Mouse (Mus musculus) adrenal gland, adult (tissue): ENCODE measurements at regions not wholly inside any gene's neighbourhood (a gene's known extent, or its start where the extent isn't known, plus 50 kb on each side); places are given as distances from the start of the nearest gene placed in this dataset.
"Not testable (repeated sequence)": the region's sequence is repeated elsewhere in the genome, so short reads cannot be mapped to it uniquely, and the experiment has no call there.

Source experiments
- DNase-seq, 2 experiments: peaks; one replicate each; pipeline ENCODE4 v3.0.0; 2022 to 2023; ENCODE audit warnings: low spot score in 1 of 2; ENCODE audit not compliant: inconsistent age in 2 of 2

DNA sequence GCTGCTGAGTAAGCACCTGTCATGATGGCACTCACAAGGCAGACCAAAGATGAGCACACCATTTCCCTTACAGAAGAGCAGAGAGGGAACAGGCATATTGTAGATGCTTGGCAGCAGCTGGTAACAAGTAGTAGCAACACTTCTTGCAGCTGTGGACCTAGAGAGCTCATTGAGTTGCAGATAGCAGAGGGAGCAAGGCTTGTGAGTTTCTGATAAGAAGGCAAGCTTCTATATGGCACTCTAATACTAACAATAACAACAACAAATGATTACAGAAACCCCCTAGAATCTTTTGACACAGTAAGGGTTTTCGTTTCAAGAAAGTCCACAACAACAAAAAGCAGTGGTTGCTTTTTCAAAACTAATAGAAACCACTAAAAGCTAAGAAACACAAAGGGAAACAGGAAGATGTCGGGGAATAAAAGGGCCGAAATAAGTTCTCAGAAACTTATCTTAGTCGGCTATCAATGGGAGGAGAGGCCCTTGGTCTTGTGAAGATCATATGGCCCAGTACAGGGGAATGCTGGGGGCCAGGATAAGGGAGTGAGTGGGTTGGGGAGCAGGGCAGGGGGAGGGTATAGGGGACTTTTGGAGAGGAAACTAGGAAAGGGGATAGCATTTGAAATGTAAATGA lies 248.5 kb upstream of the Tusc1 start:
- no peak for DNase-seq

DNA sequence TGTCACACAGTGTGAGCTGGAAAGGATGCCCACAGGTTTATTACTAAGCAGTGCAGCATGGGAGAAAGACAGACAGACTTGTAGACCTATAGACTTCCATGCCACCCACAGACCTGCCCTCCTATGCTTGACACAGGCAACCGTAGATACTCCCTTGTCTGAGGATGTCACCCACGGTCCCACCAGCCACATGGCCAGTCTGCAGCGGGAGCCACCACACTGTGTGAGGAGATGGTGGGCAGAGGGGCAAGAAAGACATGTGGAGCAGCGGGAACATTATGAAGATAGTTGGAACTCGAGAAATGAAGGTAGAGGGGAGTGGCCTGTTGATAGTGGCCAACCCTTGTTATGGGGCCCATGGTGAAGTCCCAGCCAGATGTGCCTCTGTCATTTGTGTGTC lies 244.0 kb upstream of the Tusc1 start:
- DNase-seq: no peak

DNA sequence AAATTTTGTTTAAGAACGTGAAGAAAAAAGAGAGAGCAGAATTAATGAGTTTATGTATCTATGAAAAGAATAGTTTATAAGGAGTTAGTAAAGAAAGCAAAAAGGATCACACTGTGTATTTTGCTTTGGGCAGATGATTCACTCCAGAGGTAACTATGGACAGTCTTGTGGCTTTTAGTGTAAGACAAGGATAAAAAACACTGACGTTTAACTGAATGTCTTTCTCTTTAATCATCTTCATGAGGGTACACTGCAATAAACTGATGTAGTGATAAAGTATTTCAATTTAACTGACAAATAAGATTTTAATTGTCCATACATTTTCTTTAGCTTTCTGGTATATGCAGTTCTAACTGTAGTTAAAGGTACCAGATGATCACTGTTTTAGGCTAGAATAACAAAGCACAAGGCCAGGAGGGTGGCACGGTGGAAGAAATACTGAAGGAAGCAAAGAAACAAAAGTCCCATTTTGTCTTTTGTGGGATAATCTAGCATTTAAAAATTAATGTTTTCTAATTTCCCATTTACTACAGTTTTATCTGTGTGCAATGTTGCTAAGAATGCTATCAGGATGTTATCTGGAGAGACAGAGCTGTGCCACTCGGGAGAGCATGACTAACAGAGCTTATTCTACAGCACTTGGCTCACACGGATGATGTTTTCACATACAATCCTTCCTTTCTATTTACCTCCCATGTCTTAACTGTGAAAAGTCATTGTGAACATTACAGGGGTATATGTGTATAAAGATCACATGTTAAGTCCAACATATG lies 232.4 kb upstream of the Tusc1 start:
- no peak for DNase-seq

DNA sequence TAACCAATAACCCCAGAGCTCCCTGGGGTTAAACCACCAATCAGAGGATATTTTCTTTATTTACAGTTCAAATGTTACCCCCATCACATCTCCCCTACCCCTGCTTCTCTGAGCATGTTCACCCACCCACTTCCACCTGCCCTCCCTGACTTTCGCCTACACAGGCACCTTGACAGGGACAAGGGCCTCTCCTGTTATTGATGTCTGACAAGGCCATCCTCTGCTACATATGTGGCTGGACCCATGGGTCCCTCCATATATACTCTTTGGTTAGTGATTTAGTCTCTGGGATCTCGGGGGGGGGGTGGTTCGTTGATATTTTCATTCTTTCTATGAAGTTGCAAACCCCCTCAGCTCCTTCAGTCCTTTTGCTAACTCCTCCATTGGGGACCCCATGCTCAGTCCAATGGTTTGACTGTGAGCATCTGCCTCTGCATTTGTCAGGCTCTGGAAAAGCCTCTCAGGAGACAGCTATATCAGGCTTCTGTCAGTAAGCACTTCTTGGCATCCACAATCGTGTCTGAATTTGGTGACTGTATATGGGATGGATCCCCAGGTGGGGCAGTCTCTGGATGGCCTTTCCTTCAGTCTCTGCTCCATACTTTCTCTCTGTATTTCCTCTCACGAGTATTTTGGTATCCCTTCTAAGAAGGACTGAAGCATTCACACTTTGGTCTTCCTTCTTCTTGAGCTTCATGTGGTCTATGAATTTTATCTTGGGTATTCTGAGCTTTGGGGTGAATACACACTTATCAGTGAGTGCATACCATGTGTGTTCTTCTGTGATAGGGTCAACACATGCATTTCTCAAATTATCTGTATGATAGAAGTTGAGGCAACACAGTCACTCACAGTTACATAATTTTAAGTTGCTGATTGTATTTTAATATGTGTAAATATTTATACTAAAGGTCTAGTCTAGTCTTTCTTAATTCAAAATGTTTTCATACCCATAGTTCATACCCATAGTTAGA lies 220.8 kb upstream of the Tusc1 start:
- peak in 1 of 2 experiments; percentile 13 for DNase-seq

DNA sequence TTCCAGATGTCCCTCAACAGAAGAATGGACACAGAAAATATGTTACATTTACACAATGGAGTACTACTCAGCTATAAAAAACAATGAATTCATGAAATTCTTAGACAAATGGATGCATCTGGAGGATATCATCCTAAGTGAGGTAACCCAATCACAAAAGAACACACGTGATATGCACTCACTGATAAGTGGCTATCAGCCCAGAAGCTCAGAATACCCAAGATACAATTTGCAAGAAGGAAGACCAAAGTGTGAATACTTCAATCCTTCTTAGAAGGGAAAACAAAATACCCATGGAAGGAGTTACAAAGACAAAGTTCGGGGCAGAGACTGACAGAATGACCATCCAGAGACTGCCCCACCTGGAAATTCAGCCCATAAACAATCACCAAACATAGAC lies 219.9 kb upstream of the Tusc1 start:
- not testable (repeated sequence) for DNase-seq

DNA sequence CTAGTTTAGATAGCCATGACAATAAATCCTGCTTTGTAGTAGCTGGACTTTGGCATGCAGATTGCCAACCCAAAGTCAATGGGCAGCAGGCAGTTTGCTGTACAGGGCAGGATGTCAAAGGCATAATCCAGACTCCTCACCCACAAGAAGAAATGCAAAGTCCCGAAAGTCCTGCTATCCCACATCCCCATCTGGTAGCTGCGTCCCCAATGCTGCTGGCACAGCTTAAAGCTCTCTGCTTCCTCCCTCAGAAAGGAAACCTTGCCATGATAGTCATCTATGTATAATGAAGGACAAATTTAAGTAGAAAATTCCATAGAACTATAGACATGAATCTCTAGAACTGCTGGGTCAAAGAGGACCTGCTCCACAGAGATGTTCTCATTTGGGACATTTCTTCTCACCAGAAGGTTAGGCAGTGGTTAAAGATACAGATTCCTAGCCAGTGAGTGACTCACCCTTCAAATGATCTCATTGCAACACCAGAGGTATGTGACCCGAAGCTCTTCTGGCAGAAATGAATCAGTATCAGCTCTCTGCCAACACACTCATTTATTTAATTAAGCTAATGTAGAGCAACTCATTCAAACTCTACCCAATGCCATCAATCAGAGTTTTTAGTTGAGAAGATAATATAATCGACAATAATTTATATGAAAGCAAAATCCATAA lies 217.3 kb upstream of the Tusc1 start:
- peak; percentile 27 to 79 for DNase-seq

DNA sequence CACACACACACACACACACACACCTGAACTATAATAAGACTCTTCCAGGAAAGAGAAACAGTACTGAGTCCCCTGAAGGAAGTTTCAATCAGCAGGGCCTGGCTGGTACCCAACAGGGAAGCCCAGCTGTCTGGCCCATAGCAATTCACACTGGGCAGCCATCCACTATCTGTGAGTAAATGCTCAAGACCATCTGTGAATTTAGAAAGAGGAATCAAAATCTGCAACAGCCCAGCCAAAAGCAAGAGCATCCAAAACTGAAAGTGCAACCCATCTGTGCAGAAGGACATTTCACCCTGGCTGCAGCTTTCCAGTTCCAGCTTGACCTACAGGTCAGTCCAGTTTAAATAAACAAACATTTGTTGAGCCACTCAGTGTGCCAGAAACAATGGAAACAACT lies 215.8 kb upstream of the Tusc1 start:
- DNase-seq: peak in 1 of 2 experiments; percentile 48

DNA sequence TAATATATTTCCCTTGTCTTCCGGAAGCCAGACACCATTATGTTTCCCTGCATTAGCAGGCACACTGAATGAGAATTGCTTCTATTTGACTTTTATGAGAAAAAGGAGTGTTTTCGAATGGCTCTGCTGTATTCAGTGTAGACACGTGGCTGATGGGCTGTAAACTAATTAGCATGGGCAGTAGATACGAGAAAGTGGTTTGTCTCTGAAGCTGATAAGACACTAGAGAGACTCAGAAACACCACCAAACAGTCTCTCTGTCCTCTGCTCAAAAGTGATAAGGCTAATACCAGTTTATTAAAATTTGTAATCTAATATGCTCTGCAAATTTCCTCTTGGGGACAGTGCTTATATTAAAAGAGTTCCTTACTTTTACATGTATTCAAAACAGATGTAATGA lies 205.3 kb upstream of the Tusc1 start:
- no peak for DNase-seq

DNA sequence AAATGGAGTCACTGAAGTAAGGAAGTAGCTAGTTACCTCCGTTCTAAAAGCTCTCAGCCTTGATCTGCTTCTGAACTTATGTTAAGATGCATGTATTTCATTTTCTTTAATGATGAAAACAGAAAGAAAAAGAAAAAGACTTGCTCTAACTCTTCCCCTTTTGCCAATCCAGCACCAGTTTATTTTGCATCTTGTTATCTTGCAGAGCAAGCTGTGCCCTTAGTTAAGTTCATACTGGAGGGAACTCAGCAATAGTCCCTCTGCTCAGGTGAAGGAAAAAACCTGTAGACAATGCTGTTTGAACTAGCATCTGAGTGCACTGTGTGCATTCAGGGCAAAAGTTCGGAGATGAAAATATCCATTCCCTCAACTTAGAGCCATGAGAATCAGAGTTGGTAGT lies 192.1 kb upstream of the Tusc1 start:
- DNase-seq: no peak

DNA sequence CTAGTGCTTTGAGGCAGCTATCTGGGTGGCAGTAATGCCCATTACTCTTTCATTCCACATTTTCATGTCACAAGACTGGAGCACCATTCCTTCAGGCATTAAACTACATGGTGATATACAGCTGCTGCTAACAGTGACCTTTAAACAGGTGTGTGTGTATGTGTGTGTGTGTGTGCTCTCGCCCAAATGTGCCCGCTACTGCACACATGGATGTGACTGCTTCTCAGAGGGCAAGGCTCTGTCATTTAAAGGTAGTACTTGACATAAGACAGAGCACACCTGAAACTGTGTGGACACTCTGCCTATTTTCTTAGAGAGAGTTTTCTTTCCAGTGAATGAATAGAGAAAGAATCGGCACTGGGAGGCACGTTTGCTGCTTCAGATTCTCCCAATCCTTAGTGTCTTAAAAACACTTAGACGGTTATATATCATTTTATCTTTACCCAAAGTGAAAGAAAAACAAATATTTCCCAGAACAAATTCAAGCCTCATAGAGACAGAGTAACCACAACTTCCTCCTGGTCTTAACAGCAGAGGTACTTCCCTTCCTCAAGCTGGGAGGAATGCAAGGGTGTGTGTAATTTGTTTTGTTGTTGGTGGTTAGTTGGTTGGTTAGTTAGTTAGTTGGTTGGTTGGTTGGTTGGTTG lies 185.3 kb upstream of the Tusc1 start:
- DNase-seq: no peak

DNA sequence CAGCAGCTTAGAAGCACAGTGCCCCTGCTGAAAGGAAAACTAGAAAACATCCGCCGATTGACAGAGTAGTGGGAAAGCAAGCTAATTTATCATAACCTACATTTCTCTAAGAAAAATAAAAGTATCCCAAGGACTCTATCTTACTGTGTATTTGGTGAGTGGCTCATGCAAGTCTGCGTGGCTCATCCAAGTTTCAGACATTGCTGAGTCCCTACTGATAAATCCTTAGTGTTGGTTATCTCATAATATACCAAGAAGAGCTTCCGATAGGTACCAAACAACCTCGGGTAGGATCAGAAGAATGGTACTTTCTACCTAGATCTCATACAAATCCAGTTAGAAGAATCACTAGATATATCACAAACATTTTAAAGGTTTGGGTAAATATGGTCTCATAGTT lies 183.6 kb upstream of the Tusc1 start:
- no peak for DNase-seq

DNA sequence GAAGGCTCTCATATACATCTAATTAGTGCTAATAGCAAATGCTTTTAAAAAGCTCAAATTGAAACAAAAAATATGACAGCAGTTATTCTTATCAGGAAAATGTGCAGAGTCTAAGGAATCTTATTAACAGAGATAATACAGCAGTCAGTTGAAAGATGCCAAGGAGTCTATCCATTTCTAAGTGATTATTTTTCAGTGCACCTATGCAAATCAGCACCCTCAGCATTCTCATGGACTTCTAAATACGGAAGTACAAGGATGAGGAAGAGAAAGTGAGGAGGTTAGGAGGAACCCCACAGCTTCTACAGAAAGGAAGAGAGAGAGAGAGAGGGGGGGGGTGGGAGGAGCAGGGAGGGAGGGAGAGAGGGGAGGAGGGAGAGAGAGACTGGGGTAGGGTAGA lies 175.5 kb upstream of the Tusc1 start:
- no peak for DNase-seq

DNA sequence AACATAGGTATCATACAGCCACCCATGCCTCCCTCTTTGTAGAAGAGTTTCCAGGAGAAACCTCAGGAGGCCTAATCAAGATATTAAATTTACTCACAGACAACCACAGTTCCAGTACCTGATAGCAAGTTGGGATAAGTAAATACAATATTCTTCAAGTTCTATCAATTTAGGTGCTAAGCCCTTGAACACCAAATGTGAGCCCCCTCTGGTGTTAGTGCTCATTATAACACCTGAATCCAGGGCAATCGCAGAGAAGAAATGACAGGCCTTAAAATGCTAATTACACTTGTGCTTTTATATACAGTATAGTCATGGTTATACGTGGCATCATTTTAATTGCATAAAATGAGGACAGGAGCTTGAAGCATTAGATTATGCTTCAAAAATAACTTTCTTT lies 161.6 kb upstream of the Tusc1 start:
- no peak for DNase-seq

DNA sequence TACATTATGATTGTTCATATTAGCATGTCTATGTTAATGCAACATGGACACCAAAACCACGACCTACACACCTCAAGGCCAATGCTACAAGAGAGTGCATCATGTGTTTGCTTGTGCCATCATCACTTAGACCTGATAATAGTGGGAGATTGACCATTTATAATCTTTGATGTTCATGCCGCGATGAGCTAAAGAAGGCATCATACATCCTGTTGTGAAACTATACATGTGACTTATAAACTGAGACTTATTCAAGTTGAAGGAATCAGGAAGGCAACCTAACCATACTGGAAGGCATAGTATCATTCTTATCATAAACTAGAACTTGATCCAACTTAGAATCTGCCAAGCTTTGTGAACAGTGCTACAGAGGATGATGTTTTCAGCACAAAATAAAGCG lies 159.0 kb upstream of the Tusc1 start:
- no peak for DNase-seq

DNA sequence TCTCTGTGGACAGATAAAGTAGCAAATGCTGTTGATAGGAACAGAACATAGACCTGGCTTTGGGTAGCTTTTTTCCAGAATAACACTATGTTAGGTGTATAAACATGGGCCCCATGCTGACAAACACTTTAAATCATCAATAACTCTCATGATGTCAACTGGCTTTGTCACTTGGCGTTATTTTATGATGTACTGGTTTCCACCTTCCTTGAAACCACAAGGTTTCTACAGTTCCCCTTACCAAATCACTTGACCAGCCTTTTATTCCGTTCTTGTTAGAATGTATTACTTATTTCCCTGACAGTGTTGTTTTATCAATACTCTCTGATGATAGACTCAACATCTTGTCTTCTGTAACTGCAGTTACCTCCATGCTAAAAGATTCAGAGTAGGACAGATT lies 158.6 kb upstream of the Tusc1 start:
- no peak for DNase-seq

DNA sequence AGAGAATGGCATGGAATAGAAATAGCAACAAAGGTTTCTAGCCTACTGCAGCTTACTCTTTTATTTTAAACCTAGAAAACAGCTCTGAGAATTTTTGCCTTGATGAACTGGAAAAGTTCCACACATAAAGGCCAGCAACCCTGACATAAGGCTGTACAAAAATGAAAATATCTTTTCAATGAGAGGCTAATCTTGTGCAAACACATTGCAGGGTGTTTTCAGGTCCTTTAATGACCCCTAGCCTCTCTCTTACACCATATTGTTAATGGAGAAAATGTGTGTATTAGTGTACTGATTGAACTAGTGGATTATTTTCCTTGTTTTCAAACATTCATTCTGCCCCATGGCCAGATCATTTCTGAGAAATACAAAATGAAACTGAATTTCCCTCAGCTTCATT lies 158.0 kb upstream of the Tusc1 start:
- no peak for DNase-seq

DNA sequence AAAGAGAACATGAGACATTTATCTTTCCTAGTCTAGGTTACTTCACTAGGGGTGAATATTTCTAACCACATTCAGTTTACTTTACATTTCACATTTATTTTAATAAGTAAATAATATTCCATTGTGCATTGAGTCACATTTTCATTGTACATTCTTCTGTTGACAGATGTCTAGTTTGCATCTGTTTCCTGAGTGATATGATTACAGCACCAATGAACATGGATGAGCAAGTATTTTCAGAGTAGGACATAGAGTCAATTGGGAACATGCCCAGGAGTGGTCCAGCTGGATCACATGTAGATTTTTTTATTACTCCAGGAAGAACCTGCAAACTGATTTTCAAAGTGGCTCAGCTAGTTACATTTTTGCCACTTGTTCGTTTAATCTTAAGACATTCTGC lies 153.3 kb upstream of the Tusc1 start:
- DNase-seq: no peak

DNA sequence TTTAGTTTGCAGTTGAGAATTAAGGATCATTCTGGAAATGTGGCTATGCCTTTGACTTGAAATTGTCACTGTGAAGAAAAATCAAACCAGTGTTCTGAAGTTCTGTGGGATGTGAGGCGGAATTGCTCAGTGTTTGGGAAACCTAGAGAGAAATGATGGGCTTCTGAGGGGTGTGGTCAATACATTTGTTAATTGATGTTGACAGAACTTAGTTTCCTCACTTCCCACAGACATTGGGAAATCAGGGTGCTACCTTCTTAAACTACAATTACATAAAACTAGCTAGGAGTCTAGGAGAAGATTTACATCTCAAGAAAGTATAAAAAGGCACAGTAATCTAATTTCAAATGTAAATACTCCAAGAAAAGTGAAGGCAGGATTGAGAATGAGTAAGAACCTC lies 151.1 kb upstream of the Tusc1 start:
- DNase-seq: no peak

DNA sequence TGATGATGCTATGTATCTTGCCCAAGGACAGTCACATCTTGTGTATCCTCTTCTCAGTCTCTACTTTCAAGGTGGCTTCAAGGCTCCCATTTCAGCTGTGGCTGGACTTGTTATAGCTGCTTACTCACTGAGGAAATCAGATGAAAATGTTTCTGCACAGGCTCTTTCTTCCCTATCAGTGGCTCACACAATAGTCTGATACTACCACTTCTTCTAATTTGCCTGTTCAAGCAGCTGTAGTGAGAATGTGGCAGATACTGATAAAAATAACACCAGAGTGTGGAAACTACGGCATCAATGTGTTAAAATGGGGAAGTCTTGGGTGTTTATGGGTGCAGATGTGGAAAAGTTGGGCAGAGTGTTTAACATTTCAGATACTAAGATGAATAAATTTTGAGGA lies 145.9 kb upstream of the Tusc1 start:
- no peak for DNase-seq

DNA sequence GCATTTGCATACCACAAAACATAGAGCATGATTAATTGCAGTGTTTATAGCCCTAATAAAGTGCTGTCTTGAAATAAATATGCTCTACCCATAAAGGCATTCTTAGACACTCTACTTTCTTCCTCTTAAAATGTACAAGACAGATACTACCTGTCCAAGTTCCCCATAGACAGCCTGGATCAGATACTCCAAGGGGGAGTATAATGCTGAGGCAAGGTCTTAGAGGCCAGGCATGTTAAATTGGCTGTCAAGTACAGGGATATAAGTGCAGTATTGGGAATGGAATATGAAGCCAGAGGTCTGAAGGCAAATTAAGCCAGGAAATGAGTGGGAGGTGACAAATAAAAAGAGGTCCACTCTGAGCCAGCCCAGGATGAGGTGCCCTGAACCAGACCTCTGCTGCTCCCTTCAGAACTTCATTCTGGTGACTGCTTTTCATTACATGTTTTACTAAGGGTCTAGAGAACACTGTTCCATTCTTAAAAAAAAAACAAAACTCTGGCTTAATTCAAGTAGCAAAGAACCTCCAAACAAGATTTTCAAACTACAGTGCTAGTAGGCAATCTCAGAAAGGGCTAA lies 142.0 kb upstream of the Tusc1 start:
- no peak for DNase-seq
